Mouse (Mus musculus): Measurements from ENCODE around the gene Tarbp1.
"Not testable (repeated sequence)": the region's sequence is repeated elsewhere in the genome, so short reads cannot be mapped to it uniquely, and the experiment has no call there.

Tarbp1 gene

DNA sequence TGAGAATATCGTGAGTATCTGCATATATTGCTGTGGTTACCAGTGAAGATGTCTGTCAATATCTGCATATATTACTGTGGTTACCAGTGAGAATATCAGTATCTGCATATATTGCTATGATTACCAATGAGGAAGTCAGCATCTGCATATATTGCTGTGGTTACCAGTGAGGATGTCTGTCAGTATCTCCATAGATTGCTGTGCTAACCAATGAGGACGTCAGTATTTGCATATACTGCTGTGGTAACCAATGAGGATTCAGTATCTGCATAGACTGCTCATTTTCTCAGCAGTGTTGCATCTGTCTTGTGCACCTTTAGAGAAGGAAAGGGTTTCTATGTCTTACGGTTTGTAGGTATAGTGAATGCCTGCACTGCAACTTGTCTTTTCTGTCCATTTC lies 54.0 kb downstream of the Tarbp1 start:
- no peak for DNase-seq (ENCODE audit: low spot score)

DNA sequence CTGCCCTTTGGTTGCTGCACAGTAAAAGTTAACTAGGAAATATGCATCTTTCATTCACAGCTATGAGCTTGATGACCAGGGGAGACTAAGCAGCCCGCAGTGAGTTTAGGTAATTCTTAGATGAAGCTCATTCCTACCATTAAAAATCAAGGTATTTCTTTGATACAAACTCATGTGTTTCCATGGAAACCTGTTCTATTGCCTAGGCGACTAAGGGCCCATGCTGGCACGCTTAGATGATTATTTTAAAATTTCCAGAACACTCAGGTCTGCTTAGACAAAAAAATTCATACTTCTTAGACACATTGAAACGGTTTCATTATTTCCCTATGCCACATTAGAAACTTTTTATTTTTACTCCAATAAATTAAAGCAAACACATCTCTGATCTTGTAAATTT lies 69.8 kb downstream of the Tarbp1 start:
- DNase-seq (ENCODE audit: low spot score): no peak

GRCm38 (mm10) chr8:126404550-126404949 lies 70.3 kb downstream of the Tarbp1 start:
- not testable (repeated sequence) for DNase-seq (ENCODE audit: low spot score)

GRCm38 (mm10) chr8:126398349-126398748 lies 76.5 kb downstream of the Tarbp1 start:
- no peak for DNase-seq (ENCODE audit: low spot score)

DNA sequence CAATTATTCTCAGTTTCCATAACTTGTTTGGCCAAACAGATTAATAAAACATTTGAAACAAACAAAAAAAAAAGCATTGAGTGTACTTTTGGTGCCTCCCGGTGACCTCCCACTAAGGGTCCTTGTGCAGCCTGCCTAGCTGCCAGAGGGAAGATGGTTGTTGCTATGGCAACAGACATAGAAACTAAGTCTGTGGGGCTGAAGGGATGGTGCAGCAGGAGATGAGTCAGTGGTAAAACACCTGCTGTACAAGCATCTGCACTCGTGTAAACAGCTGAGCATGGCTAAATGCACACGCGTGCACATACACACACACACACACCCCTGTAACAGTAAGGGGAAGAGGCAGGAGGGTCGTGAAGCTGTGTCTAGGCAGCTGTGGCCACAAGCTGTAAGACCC lies 78.9 kb downstream of the Tarbp1 start:
- DNase-seq (ENCODE audit: low spot score): no peak

- DNase-seq (ENCODE audit: low spot score): no peak
Observed at GRCm38 (mm10) chr8:126395386-126395785, 79.5 kb downstream of the Tarbp1 start.

DNA sequence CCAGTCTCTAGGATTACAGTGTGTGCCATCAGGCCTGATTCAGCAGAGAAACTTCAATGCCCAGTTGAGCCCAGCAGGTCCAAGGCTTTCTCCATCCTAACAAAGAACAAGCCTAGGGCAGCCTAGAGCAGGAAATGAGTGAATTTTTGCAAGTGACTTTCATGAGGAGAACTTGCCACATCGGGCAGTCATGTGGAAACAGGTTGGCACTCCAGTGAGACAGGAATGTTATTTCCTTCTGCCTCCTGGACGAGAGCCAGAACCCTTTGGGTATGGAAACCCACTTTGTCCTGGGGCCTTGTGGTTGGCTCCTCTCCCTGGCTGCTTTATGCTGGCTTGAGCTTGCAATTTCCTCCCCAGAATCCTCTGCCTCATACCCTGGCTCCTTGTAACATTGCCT lies 83.3 kb downstream of the Tarbp1 start:
- no peak for DNase-seq (ENCODE audit: low spot score)

DNA sequence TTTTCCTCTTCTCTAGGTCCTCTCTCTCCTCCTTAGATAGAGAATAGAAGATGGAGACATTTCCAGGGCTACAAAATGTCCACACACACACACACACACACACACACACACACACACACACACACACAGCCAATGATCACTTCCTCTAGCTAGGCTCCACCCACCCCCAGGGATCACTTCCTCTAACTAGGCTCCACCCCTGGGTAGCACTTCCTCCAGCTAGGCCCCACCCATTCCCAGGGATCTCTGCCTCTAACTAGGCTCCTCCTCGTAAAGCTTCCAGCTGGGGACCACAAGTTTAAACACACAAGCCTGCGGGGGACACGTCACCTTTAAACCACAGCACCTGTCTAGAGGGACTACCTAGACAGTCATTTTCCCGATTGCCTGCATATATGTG lies 87.3 kb downstream of the Tarbp1 start:
- no peak for DNase-seq (ENCODE audit: low spot score)

DNA sequence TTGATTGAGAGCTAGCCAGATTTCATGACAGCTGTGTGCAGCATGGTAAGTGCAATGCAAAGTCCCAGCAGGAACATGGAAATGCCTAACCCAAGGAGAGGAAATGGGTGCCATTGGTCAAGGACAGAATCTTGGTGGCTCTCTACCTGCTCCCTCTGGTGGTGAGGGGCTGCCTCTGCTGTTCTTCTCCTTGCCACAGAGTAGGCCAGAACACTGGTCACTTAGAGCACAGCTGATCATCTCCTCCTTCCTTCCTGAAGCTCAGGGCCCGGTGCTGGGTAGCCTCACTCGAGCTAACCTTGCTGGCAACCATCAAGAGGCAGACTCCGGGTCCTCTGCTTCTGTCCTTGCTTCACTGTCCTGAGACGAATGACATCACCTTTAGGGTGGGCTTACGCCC lies 92.1 kb downstream of the Tarbp1 start:
- DNase-seq (ENCODE audit: low spot score): no peak

GRCm38 (mm10) chr8:126382216-126382615 lies 92.6 kb downstream of the Tarbp1 start:
- no peak for DNase-seq (ENCODE audit: low spot score)

GRCm38 (mm10) chr8:126381299-126381698 lies 93.6 kb downstream of the Tarbp1 start:
- no peak for DNase-seq (ENCODE audit: low spot score)

DNA sequence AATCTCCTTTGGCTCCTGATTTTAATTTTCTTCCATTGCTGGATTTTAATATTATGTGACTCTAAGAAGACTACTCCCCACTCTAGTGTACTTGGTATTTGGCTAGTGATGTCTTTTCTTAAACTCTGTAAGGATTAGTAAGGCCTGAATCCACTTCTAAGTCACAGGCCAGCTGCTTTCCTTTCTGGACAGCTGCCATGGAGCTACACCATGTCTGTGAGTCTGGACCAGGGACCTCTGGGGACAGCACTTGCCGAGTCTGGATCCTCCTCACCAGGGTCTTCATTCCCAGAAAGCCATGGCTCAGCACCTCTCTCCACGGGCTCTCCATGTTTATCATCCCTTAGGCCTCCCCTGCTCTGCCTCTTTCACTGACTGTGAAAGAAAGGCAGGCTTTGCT lies 94.7 kb downstream of the Tarbp1 start:
- no peak for DNase-seq (ENCODE audit: low spot score)

- DNase-seq (ENCODE audit: low spot score): no peak
Observed at GRCm38 (mm10) chr8:126379580-126379979, 95.3 kb downstream of the Tarbp1 start.

All from ovary, adult 18-20 months (tissue).